Mouse (Mus musculus): ENCODE data around the gene 2610301B20Rik.
"Not testable (repeated sequence)": the region's sequence is repeated elsewhere in the genome, so short reads cannot be mapped to it uniquely, and the experiment has no call there.

The 2610301B20Rik gene

DNA sequence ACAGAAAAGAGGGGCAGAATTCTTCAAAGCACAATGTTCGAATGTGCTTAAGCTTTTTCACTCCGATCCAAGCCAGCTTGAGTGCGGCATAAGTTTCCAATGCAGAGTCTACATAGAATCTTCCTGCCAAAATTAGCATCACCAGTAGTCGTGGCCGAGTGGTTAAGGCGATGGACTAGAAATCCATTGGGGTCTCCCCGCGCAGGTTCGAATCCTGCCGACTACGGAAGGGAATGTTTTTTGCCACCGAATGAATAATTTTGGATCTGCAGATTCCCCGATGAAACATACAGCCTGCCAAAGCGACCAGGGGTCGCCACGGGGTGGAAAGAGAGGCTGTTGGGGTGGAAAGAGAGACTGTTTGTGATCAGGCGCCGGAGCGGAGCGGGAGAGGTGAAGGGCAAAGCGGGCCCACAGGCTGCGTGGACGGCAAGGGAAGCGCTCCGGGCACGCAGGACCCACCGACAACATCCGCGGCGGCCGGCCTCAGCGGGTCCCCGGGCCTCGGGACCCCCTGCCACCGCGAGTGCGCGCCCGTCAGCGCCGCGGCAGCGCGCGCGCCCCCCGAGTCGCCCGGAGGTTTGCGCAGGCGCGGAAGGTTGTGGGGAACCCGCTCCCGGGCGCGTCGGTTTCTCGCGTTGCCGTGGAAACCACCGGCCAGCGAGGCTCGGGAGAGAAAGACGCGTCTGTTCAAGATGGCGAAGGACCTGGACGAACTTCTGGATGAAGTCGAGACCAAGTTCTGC, at the start of gene 2610301B20Rik:
TSS of gene 2610301B20Rik (plus strand) at position 579 of the 746 bp plus-strand sequence.
- DNase-seq (ENCODE audit: low spot score): peak; percentile 91

- DNase-seq (ENCODE audit: low spot score): no peak
Measured at GRCm38 (mm10) chr4:10833273-10833672, 41.0 kb upstream of the 2610301B20Rik start.

- peak; percentile 13 for DNase-seq (ENCODE audit: low spot score)
Measured at GRCm38 (mm10) chr4:10835252-10836051, 38.8 kb upstream of the 2610301B20Rik start.

GRCm38 (mm10) chr4:10845848-10846247, 28.4 kb upstream of the 2610301B20Rik start:
- no peak for DNase-seq (ENCODE audit: low spot score)

GRCm38 (mm10) chr4:10849812-10850211, 24.5 kb upstream of the 2610301B20Rik start:
- DNase-seq (ENCODE audit: low spot score): no peak

DNA sequence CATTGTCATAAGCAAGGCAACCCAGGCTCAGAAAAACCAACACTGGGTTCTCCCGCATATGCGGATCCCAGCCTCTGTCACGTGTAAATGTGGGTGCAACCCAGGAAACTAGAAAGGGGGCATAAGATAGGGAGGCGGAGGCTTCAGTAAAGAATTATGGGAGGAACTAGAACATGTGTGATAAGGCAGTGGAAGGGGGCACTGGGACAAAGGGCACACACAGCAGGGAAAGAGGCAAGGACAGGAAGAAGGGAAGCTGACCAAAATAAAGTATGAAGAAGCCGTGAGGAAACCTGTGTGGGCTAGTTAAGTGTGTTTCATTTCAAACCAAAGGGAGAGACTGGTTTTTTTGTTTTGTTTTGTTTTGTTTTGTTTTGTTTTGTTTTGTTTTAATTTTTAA, 23.3 kb upstream of the 2610301B20Rik start:
- no peak for DNase-seq (ENCODE audit: low spot score)

DNA sequence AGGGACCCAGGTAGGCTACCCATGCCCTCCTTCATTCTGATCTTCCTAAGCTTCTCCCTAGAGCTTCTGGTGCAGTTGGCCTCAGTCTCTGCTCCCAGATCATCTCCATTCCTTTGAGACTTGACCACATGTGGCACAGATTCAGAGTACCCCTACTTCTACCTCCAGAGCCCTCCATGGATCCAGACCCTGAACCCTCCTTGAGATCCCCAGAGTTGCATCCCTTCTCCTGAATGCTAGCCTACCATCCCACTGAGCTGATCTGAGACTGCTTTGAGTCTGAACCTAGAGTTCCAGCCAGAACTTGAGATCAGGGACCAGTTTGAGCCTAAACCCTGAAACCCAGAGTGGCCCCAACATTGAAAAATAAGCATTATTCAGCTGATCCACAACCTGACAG, 15.1 kb upstream of the 2610301B20Rik start:
- DNase-seq (ENCODE audit: low spot score): no peak

GRCm38 (mm10) chr4:10859911-10860581, 14.3 kb upstream of the 2610301B20Rik start:
- DNase-seq (ENCODE audit: low spot score): no peak

- DNase-seq (ENCODE audit: low spot score): no peak
Measured at GRCm38 (mm10) chr4:10860825-10861224, 13.5 kb upstream of the 2610301B20Rik start.

DNA sequence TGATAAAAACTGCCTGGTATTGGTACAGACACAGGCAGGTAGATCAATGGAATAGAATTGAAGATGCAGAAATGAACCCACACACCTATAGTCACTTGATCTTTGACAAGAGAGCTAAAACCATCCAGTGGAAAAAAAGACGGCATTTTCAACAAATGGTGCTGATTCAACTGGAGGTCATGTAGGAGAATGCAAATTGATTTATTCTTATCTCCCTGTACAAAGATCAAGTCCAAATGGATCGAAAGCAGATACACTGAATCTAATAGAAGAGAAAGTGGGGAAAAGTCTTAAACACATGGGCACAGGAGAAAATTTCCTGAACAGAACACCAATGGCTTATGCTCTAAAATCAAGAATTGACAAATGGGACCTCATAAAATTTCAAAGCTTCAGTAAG, 11.4 kb upstream of the 2610301B20Rik start:
- DNase-seq (ENCODE audit: low spot score): not testable (repeated sequence)

DNA sequence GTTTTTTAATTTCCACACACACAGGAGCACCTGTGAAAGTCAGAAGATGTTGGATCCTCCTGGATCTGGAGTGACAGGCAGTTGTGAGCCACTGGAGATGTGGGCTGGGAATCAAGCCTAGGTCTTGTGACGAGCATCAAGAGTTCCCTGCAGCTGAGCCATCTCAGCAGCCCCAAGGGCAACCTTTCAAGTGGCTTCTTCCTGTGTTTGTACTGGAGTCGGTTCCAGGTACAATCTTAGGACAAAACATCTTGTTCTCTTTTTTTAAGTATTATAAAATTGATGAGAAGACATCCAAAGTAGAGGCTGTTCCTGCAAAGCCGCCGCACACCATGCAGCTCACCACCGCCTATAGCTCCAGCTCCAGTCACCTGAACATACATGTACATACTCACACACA, 2.1 kb upstream of the 2610301B20Rik start:
- no peak for DNase-seq (ENCODE audit: low spot score)

- DNase-seq (ENCODE audit: low spot score): no peak
Measured at GRCm38 (mm10) chr4:10872685-10873539, 1.4 kb upstream of the 2610301B20Rik start.

GRCm38 (mm10) chr4:10873549-10873919, 764 bp upstream of the 2610301B20Rik start:
- DNase-seq (ENCODE audit: low spot score): no peak

GRCm38 (mm10) chr4:10874718-10875121, 422 bp downstream of the 2610301B20Rik start:
- peak; percentile 40 for DNase-seq (ENCODE audit: low spot score)

GRCm38 (mm10) chr4:10875407-10875806, 1.1 kb downstream of the 2610301B20Rik start:
- peak; percentile 26 for DNase-seq (ENCODE audit: low spot score)

GRCm38 (mm10) chr4:10877057-10877456, 2.8 kb downstream of the 2610301B20Rik start:
- no peak for DNase-seq (ENCODE audit: low spot score)

- no peak for DNase-seq (ENCODE audit: low spot score)
Measured at GRCm38 (mm10) chr4:10883740-10884408, 9.6 kb downstream of the 2610301B20Rik start.

GRCm38 (mm10) chr4:10888835-10889234, 14.5 kb downstream of the 2610301B20Rik start:
- no peak for DNase-seq (ENCODE audit: low spot score)

GRCm38 (mm10) chr4:10896262-10896661, 22.0 kb downstream of the 2610301B20Rik start:
- no peak for DNase-seq (ENCODE audit: low spot score)

- no peak for DNase-seq (ENCODE audit: low spot score)
Measured at GRCm38 (mm10) chr4:10896859-10897258, 22.6 kb downstream of the 2610301B20Rik start.

- peak; percentile 25 for DNase-seq (ENCODE audit: low spot score)
Measured at GRCm38 (mm10) chr4:10905234-10905801, 31.0 kb downstream of the 2610301B20Rik start.

Data from urinary bladder, postnatal 14 days (tissue).